Mouse (Mus musculus) MEL (cell line): ENCODE results near the gene Mmp23. TPM values are rescaled to one million over a fixed set of nuclear protein-coding genes. Genes with fewer than 3 reads are reported as not detected.

Experiments
- DNase-seq: peaks from one replicate; pipeline ENCODE4 v3.0.0; 2011; ENCODE audit warnings: low read depth, low spot score
- H3K27ac ChIP-seq: 2 replicates; pipeline ENCODE4 v1.5.1; 2012; ENCODE audit warnings: low read depth, mild to moderate bottlenecking, control low read depth, low read length, moderate library complexity; ENCODE audit not compliant: control insufficient read depth
- H3K27me3 ChIP-seq, 2 experiments: fragments of 150-350 bp in 1 of 2; sonication (generic) in 1 of 2; 2 replicates each; pipeline ENCODE4 v1.6.1; 2012; ENCODE audit warnings: low read length in 2 of 2, mild to moderate bottlenecking in 2 of 2, improper control_type of control experiment in 1 of 2, moderate library complexity in 1 of 2; ENCODE audit not compliant: insufficient read depth in 2 of 2, control insufficient read depth in 1 of 2
- H3K36me3 ChIP-seq, 2 experiments: 2 replicates each; pipeline ENCODE4 v1.6.1; 2012 to 2014; ENCODE audit warnings: low read length in 2 of 2, improper control_type of control experiment in 1 of 2, inconsistent platforms in 1 of 2, mild to moderate bottlenecking in 1 of 2; ENCODE audit not compliant: insufficient read depth in 2 of 2, control insufficient read depth in 1 of 2
- H3K4me1 ChIP-seq, 2 experiments: fragments of 150-350 bp in 1 of 2; sonication (generic) in 1 of 2; 2 replicates each; pipeline ENCODE4 v1.6.1; 2012; ENCODE audit warnings: low read length in 2 of 2, improper control_type of control experiment in 1 of 2, mild to moderate bottlenecking in 1 of 2; ENCODE audit not compliant: insufficient read depth in 2 of 2, control insufficient read depth in 1 of 2
- H3K4me3 ChIP-seq, 2 experiments: fragments of 150-350 bp in 1 of 2; sonication (generic) in 1 of 2; 2 replicates each; pipeline ENCODE4 v1.5.1; 2012; ENCODE audit warnings: low read depth in 2 of 2, low read length in 2 of 2, mild to moderate bottlenecking in 2 of 2, moderate library complexity in 2 of 2, control low read depth in 1 of 2, improper control_type of control experiment in 1 of 2; ENCODE audit not compliant: control insufficient read depth in 1 of 2, insufficient read depth in 1 of 2
- H3K79me2 ChIP-seq: 2 replicates; pipeline ENCODE4 v1.6.1; 2012; ENCODE audit warnings: mild to moderate bottlenecking, low read length, moderate library complexity; ENCODE audit not compliant: control insufficient read depth, poor library complexity, insufficient read depth
- H3K9ac ChIP-seq: 2 replicates; pipeline ENCODE4 v1.6.1; 2012; ENCODE audit warnings: low read depth, mild to moderate bottlenecking, control low read depth, low read length, moderate library complexity; ENCODE audit not compliant: control insufficient read depth, poor library complexity, severe bottlenecking
- H3K9me3 ChIP-seq: fragments of 150-350 bp; sonication (generic); replicated peaks from 2 replicates; pipeline ENCODE4 v1.6.1; 2012; ENCODE audit warnings: mild to moderate bottlenecking, low read length, improper control_type of control experiment, moderate library complexity; ENCODE audit not compliant: insufficient read depth
- BHLHE40 ChIP-seq: IDR thresholded peaks from 2 replicates; pipeline ENCODE4 v1.6.1; 2012; ENCODE audit warnings: low read depth, mild to moderate bottlenecking, inconsistent platforms, low read length, improper control_type of control experiment, borderline replicate concordance
- CHD2 ChIP-seq: IDR thresholded peaks from 2 replicates; pipeline ENCODE4 v1.6.1; 2011; ENCODE audit warnings: low read length, improper control_type of control experiment
- ELF1 ChIP-seq: IDR thresholded peaks from 2 replicates; pipeline ENCODE4 v1.6.1; 2014; ENCODE audit warnings: low read depth, mild to moderate bottlenecking, inconsistent platforms, low read length, improper control_type of control experiment, moderate library complexity
- ETS1 ChIP-seq: IDR thresholded peaks from 2 replicates; pipeline ENCODE4 v1.6.1; 2012; ENCODE audit warnings: low read depth, mild to moderate bottlenecking, inconsistent platforms, low read length, improper control_type of control experiment, moderate library complexity
- GABPA ChIP-seq: IDR thresholded peaks from 2 replicates; pipeline ENCODE4 v1.6.1; 2012; ENCODE audit warnings: low read depth, mild to moderate bottlenecking, inconsistent platforms, low read length, improper control_type of control experiment, moderate library complexity
- GATA1 ChIP-seq: IDR thresholded peaks from 2 replicates; pipeline ENCODE4 v1.6.1; 2011; ENCODE audit warnings: low read depth, low read length, improper control_type of control experiment
- HCFC1 ChIP-seq: IDR thresholded peaks from 2 replicates; pipeline ENCODE4 v1.6.1; 2012; ENCODE audit warnings: low read depth, mild to moderate bottlenecking, inconsistent platforms, low read length, improper control_type of control experiment, moderate library complexity
- JUND ChIP-seq: IDR thresholded peaks from 2 replicates; pipeline ENCODE4 v1.6.1; 2011; ENCODE audit warnings: low read depth, mild to moderate bottlenecking, improper control_type of control experiment, low read length
- KAT2A ChIP-seq: conservative IDR thresholded peaks from 2 replicates; pipeline ENCODE4 v1.6.1; 2012; ENCODE audit warnings: low read depth, low read length, improper control_type of control experiment, inconsistent platforms
- MAZ ChIP-seq: IDR thresholded peaks from 2 replicates; pipeline ENCODE4 v1.6.1; 2012; ENCODE audit warnings: low read depth, mild to moderate bottlenecking, inconsistent platforms, low read length, improper control_type of control experiment
- MXI1 ChIP-seq: IDR thresholded peaks from 2 replicates; pipeline ENCODE4 v1.6.1; 2011; ENCODE audit warnings: mild to moderate bottlenecking, low read depth, low read length, improper control_type of control experiment
- MYC ChIP-seq: IDR thresholded peaks from 2 replicates; pipeline ENCODE4 v1.6.1; 2011; ENCODE audit warnings: low read depth, mild to moderate bottlenecking, low read length, improper control_type of control experiment, moderate library complexity
- NELFE ChIP-seq: IDR thresholded peaks from 2 replicates; pipeline ENCODE4 v1.6.1; 2011; ENCODE audit warnings: low read depth, low read length, improper control_type of control experiment
- NRF1 ChIP-seq: IDR thresholded peaks from 2 replicates; pipeline ENCODE4 v1.6.1; 2014; ENCODE audit warnings: low read depth, mild to moderate bottlenecking, inconsistent platforms, low read length, improper control_type of control experiment, moderate library complexity; ENCODE audit not compliant: poor library complexity, insufficient read depth, severe bottlenecking
- POLR2A ChIP-seq, 2 experiments: IDR thresholded peaks; 2 replicates each; pipeline ENCODE4 v1.6.1; 2011 to 2012; ENCODE audit warnings: low read length in 2 of 2, mild to moderate bottlenecking in 2 of 2, control low read depth in 1 of 2, improper control_type of control experiment in 1 of 2, low read depth in 1 of 2, moderate library complexity in 1 of 2; ENCODE audit not compliant: control insufficient read depth in 1 of 2, insufficient read depth in 1 of 2, poor library complexity in 1 of 2
- POLR2AphosphoS2 ChIP-seq: IDR thresholded peaks from 2 replicates; pipeline ENCODE4 v1.6.1; 2011; ENCODE audit warnings: low read length, improper control_type of control experiment
- POLR2AphosphoS5 ChIP-seq: IDR thresholded peaks from 2 replicates; pipeline ENCODE4 v1.6.1; 2012; ENCODE audit warnings: low read depth, borderline replicate concordance, mild to moderate bottlenecking, inconsistent platforms, low read length, moderate library complexity, mixed read lengths
- RAD21 ChIP-seq: IDR thresholded peaks from 2 replicates; pipeline ENCODE4 v1.6.1; 2011; ENCODE audit warnings: mild to moderate bottlenecking, low read depth, low read length, improper control_type of control experiment
- SIN3A ChIP-seq: IDR thresholded peaks from 2 replicates; pipeline ENCODE4 v1.6.1; 2012; ENCODE audit warnings: low read length, improper control_type of control experiment, inconsistent platforms
- SMC3 ChIP-seq: IDR thresholded peaks from 2 replicates; pipeline ENCODE4 v1.6.1; 2011; ENCODE audit warnings: low read depth, low read length, improper control_type of control experiment
- TAL1 ChIP-seq: IDR thresholded peaks from 2 replicates; pipeline ENCODE4 v1.6.1; 2012; ENCODE audit warnings: mild to moderate bottlenecking, inconsistent platforms, low read length, moderate library complexity, mixed read lengths
- TBP ChIP-seq: IDR thresholded peaks from 2 replicates; pipeline ENCODE4 v1.8.0; 2011; ENCODE audit warnings: low read depth, low read length, improper control_type of control experiment
- TCF12 ChIP-seq: IDR thresholded peaks from 2 replicates; pipeline ENCODE4 v1.6.1; 2014; ENCODE audit warnings: low read depth, mild to moderate bottlenecking, inconsistent platforms, low read length, improper control_type of control experiment, moderate library complexity
- UBTF ChIP-seq: IDR thresholded peaks from 2 replicates; pipeline ENCODE4 v1.6.1; 2012; ENCODE audit warnings: low read depth, mild to moderate bottlenecking, inconsistent platforms, low read length, improper control_type of control experiment, moderate library complexity, borderline replicate concordance; ENCODE audit not compliant: insufficient read depth
- USF1 ChIP-seq: IDR thresholded peaks from 2 replicates; pipeline ENCODE4 v1.6.1; 2014; ENCODE audit warnings: low read depth, mild to moderate bottlenecking, inconsistent platforms, low read length, improper control_type of control experiment, moderate library complexity
- ZKSCAN1 ChIP-seq: IDR thresholded peaks from 2 replicates; pipeline ENCODE4 v1.6.1; 2012; ENCODE audit warnings: low read depth, mild to moderate bottlenecking, inconsistent platforms, low read length, improper control_type of control experiment, moderate library complexity
- ZNF384 ChIP-seq: IDR thresholded peaks from 2 replicates; pipeline ENCODE4 v1.6.1; 2012; ENCODE audit warnings: low read depth, mild to moderate bottlenecking, inconsistent platforms, low read length, improper control_type of control experiment
- polyA plus RNA-seq, 2 experiments: library from polyadenylated mRNA; stranded (reverse) in 1 of 2; unstranded in 1 of 2; fragments of >175 nt in 1 of 2; fragments of >200 nt in 1 of 2; gene quantifications; 2 replicates each; pipeline versions ENCODE4 v1.2.1 to v1.2.4; 2012; ENCODE audit warnings: low replicate concordance in 2 of 2, low read depth in 1 of 2; ENCODE audit not compliant: insufficient read length in 2 of 2, insufficient read depth in 1 of 2, missing spikeins in 1 of 2
- total RNA-seq: library from RNA; depleted of rRNA; stranded (reverse); fragments of 300-350 nt; gene quantifications from 2 replicates; pipeline ENCODE4 v1.2.3, GENCODE M21; 2012

Gene Mmp23
- total and polyA plus RNA-seq, 3 experiments: 1.6 to 2.4 TPM; not detected in 1

GRCm38 (mm10) chr4:155669598-155670075 lies 16.5 kb upstream of the Mmp23 start:
- peak overlapping the region; percentile 55 for H3K9ac ChIP-seq
- peaks cover 0 to 2% of the 10 kb centered on the region in 2 experiments; a peak in 1 of 4 replicates for H3K36me3 ChIP-seq
- peaks cover 2 to 3% of the 10 kb centered on the region in 2 experiments; a peak in 1 of 4 replicates for H3K4me1 ChIP-seq
- no peaks in the 10 kb centered on the region for H3K27me3 ChIP-seq
- peak overlapping the region; percentile 93 to 98 for H3K4me3 ChIP-seq
- H3K79me2 ChIP-seq: peaks cover 5% of the 10 kb centered on the region; the same call in 1 of the 2 replicates
- H3K9me3 ChIP-seq: no peaks in the 10 kb centered on the region
- H3K27ac ChIP-seq: peak overlapping the region; percentile 26; the same call in 1 of the 2 replicates
- no peak for TF ChIP-seq USF1
- TF ChIP-seq TBP: no peak
- no peak for TF ChIP-seq SMC3
- no peak for TF ChIP-seq MXI1
- TF ChIP-seq JUND: no peak
- TF ChIP-seq CHD2: no peak
- no peak for TF ChIP-seq ZNF384
- no peak for TF ChIP-seq HCFC1
- no peak for TF ChIP-seq GABPA
- TF ChIP-seq POLR2AphosphoS2: no peak
- no peak for TF ChIP-seq RAD21
- no peak for TF ChIP-seq ZKSCAN1
- TF ChIP-seq MYC: no peak
- TF ChIP-seq UBTF: no peak
- TF ChIP-seq TAL1: no peak
- TF ChIP-seq ETS1: no peak
- TF ChIP-seq BHLHE40: no peak
- DNase-seq: no peak

GRCm38 (mm10) chr4:155668689-155669597 lies 15.8 kb upstream of the Mmp23 start, which contains the start of gene Mib2:
TSS of gene Mib2 (minus strand) at chr4:155669198.
- Histone ChIP-seq H3K79me2 (peaks cover 5% of the 10 kb centered on the region; the same call in 1 of the 2 replicates), H3K9ac (peak within 1 kb of the TSS; percentile 85), H3K9me3 (no peaks in the 10 kb centered on the region), H3K36me3 (peaks cover 0 to 2% of the 10 kb centered on the region in 2 experiments; a peak in 1 of 4 replicates), H3K27me3 (no peaks in the 10 kb centered on the region), H3K4me1 (peaks cover 2 to 3% of the 10 kb centered on the region in 2 experiments; a peak in 1 of 4 replicates), H3K27ac (peak within 1 kb of the TSS; percentile 77), H3K4me3 (peak within 1 kb of the TSS; percentile 93 to 98)
- TF ChIP-seq ETS1: peak; percentile 71
- TF ChIP-seq KAT2A: peak; percentile 72
- 0 out of 2 replicates have a peak, but pooled peaks have one; percentile 39 for TF ChIP-seq NELFE
- TF ChIP-seq HCFC1: peak; percentile 94
- TF ChIP-seq ZNF384: no peak
- TF ChIP-seq TCF12: peak; percentile 52
- TF ChIP-seq POLR2A (IDR thresholded peaks at IDR 0.05; ENCODE audit: control insufficient read depth in 1 of 2, insufficient read depth in 1 of 2, low read depth in 1 of 2, low read length in 2 of 2, poor library complexity in 1 of 2): peak; percentile 50 to 63; a peak in 2 of 4 replicates
- no peak for TF ChIP-seq TAL1
- no peak for TF ChIP-seq ZKSCAN1
- TF ChIP-seq NRF1: peak; percentile 80
- TF ChIP-seq MXI1: peak; percentile 95
- TF ChIP-seq MYC: peak; percentile 57
- peak; percentile 100 for TF ChIP-seq SIN3A
- TF ChIP-seq ELF1: peak; percentile 100
- no peak for TF ChIP-seq POLR2AphosphoS5
- no peak for TF ChIP-seq GATA1
- TF ChIP-seq USF1: peak; percentile 65
- peak; percentile 21; the same call in 1 of the 2 replicates for TF ChIP-seq CHD2
- TF ChIP-seq MAZ: peak; percentile 90
- peak; percentile 98 for DNase-seq
